ENCODE assay signal across 8 mouse cellular contexts in genomic region chr17:6828531-6829150, GRCm38 (mm10). TPM values are rescaled to one million over a fixed set of nuclear protein-coding genes. Genes with fewer than 3 reads are reported as not detected.
A peak's percentile ranks its signal among the peaks of the same experiment; 100 is the strongest.
DNase-seq lines count a peak whose midpoint lies in the region; ATAC-seq lines count a peak whose summit lies in the region.

No protein-coding gene starts in this region.

- H3K4me2 ChIP-seq in heart, embryonic 11.5 days, result peak overlapping the region; percentile 74
- H3K4me2 ChIP-seq in hindbrain, embryonic 16.5 days (ENCODE audit: low read length), result peak overlapping the region; percentile 87

- no peak for DNase-seq in heart, adult 9 months (ENCODE audit: low spot score in 2 of 2)
- peak; percentile 27 for DNase-seq in NIH3T3 (ENCODE audit: low read depth)
- DNase-seq in yolk sac, embryonic 10.5 days (ENCODE audit: low spot score), result peak; percentile 80
- DNase-seq in adrenal gland, postnatal 25 days, result no peak
- DNase-seq in urinary bladder, postnatal 10 days (ENCODE audit: low spot score), result no peak

- 67% methylated on average over 7 of the region's 7 CpGs for WGBS in heart, embryonic 11.5 days (ENCODE audit: insufficient replicate concordance)
- 76% methylated on average over 7 of the region's 7 CpGs for WGBS in hindbrain, embryonic 16.5 days
- WGBS in macrophage (ENCODE audit: missing documents), result 49% methylated on average over 7 of the region's 7 CpGs

- no peaks in the 10 kb centered on the region for H3K9me3 ChIP-seq in heart, embryonic 11.5 days (replicated peaks; ENCODE audit: control insufficient read depth, low read length)
- H3K9me3 ChIP-seq in hindbrain, embryonic 16.5 days (ENCODE audit: control insufficient read depth, low read length), result no peaks in the 10 kb centered on the region

- no peaks in the 10 kb centered on the region for H3K27me3 ChIP-seq in heart, embryonic 11.5 days (ENCODE audit: control insufficient read depth, insufficient read depth, low read length)
- no peaks in the 10 kb centered on the region; the same call in 1 of the 2 replicates for H3K27me3 ChIP-seq in hindbrain, embryonic 16.5 days (replicated peaks; ENCODE audit: control insufficient read depth, insufficient read depth, low read length)

- peak overlapping the region; percentile 97 for H3K27ac ChIP-seq in heart, embryonic 11.5 days (ENCODE audit: low read depth, low read length)
- peak overlapping the region; percentile 98 for H3K27ac ChIP-seq in hindbrain, embryonic 16.5 days (ENCODE audit: low read depth, low read length)
- H3K27ac ChIP-seq in macrophage, result peak overlapping the region; percentile 89

- no peaks in the 10 kb centered on the region for H3K79me2 ChIP-seq in macrophage (ENCODE audit: inconsistent target)

- peaks cover 3% of the 10 kb centered on the region; the same call in 1 of the 2 replicates for H3K4me1 ChIP-seq in heart, embryonic 11.5 days (ENCODE audit: control insufficient read depth, insufficient read depth, low read length)
- H3K4me1 ChIP-seq in hindbrain, embryonic 16.5 days (ENCODE audit: control insufficient read depth, insufficient read depth, low read depth, low read length), result peaks cover 4% of the 10 kb centered on the region; the same call in 1 of the 2 replicates

- H3K9ac ChIP-seq in heart, embryonic 11.5 days (ENCODE audit: low read depth, low read length), result peak overlapping the region; percentile 87
- peak overlapping the region; percentile 79 for H3K9ac ChIP-seq in hindbrain, embryonic 16.5 days (ENCODE audit: low read depth, low read length)

- ATAC-seq in heart, embryonic 11.5 days (replicated peaks; ENCODE audit: insufficient number of reproducible peaks, low FRiP score, low TSS enrichment), result no peak
- ATAC-seq in hindbrain, embryonic 16.5 days, result no peak

- H3K4me3 ChIP-seq in heart, embryonic 11.5 days (ENCODE audit: low read depth, low read length), result peak overlapping the region; percentile 64
- peak overlapping the region; percentile 66 for H3K4me3 ChIP-seq in hindbrain, embryonic 16.5 days (ENCODE audit: low read length)
- peak overlapping the region; percentile 38 for H3K4me3 ChIP-seq in macrophage (ENCODE audit: inconsistent target)

- H3K36me3 ChIP-seq in heart, embryonic 11.5 days (ENCODE audit: control insufficient read depth, insufficient read depth, low read length), result no peaks in the 10 kb centered on the region
- no peaks in the 10 kb centered on the region for H3K36me3 ChIP-seq in hindbrain, embryonic 16.5 days (ENCODE audit: control insufficient read depth, insufficient read depth, low read length)
- no peaks in the 10 kb centered on the region for H3K36me3 ChIP-seq in macrophage (ENCODE audit: inconsistent target)

RNA-seq across cellular contexts. Expression of gene Ezr, which starts 46.1 kb away (rescaled TPM):
- polyA plus RNA-seq in heart, embryonic 11.5 days (2014; fragmentation: Nextera tagmentation; extraction: Ambion mirVana), result 89.2 and 109 TPM in 2 replicates
- polyA plus RNA-seq in hindbrain, embryonic 16.5 days (2015; fragmentation: Nextera tagmentation; extraction: Ambion mirVana), result 69.9 and 73.3 TPM in 2 replicates
- 100 to 1,000 TPM in 5 of 26 experiments, 10 to 100 TPM in 14, 1 to 10 TPM in 7; 7.9 to 281 (median 15.4) TPM for total RNA-seq in macrophage (2018; cell fraction: chromatin; rRNA removed)
- total RNA-seq in macrophage (2018; cell fraction: cytosol; rRNA removed), result 100 to 1,000 TPM in 2 of 26 experiments, 10 to 100 TPM in 24; 17.0 to 184 (median 26.5) TPM
- 100 to 1,000 TPM in 4 of 26 experiments, 10 to 100 TPM in 22; 11.8 to 184 (median 20.8) TPM for total RNA-seq in macrophage (2018; cell fraction: nucleus; rRNA removed)
- 19.3 to 60.4 TPM (median 43.6 TPM) in 3 replicates for polyA plus RNA-seq in macrophage (2018)
- 17.9 and 29.0 TPM in 2 replicates for total RNA-seq in adrenal gland, postnatal 25 days (2021)

Comparison
In these comparisons a context has a peak if more than half of its experiments do, and no peak if none do; other contexts are left out.
1. DNase-seq: peak in NIH3T3 (single experiment) and yolk sac, embryonic 10.5 days (single experiment); none in heart, adult 9 months (0 of 2), adrenal gland, postnatal 25 days (single experiment) and urinary bladder, postnatal 10 days (single experiment).
2. Peak in every context shown above with its lines, with median percentiles within 50 percentile points of each other: H3K27ac ChIP-seq and H3K4me3 ChIP-seq.